Mouse (Mus musculus): ENCODE measurements around the gene Dyrk3.

- TF ChIP-seq CTCF (IDR thresholded peaks at IDR 0.05; ENCODE audit: extremely low read depth, insufficient read length, insufficient replicate concordance, low read depth, low read length) (no peak), POLR2A (IDR thresholded peaks at IDR 0.05; ENCODE audit: low read depth, low read length) (no peak)
Measured at GRCm38 (mm10) chr1:131083122-131083521, 55.0 kb downstream of the Dyrk3 start.
